Mouse (Mus musculus): ENCODE measurements around the gene Lrrc39.

- TF ChIP-seq CTCF (IDR thresholded peaks at IDR 0.05; ENCODE audit: low read depth, low read length) (no peak), POLR2AphosphoS5 (IDR thresholded peaks at IDR 0.05; ENCODE audit: insufficient replicate concordance, low read depth, low read length) (no peak)
Observed at GRCm38 (mm10) chr3:116599705-116600104, 36.9 kb downstream of the Lrrc39 start.
